Mouse (Mus musculus) liver, embryonic 14.5 days (tissue): ENCODE results near the gene Gm37240. TPM values are rescaled to one million over a fixed set of nuclear protein-coding genes. Genes with fewer than 3 reads are reported as not detected.

ENCODE experiments used
- ATAC-seq: fragments of 200-750 bp; cut with Nextera tagmentation; 2 replicates; pipeline ENCODE4 v1.8.0; 2017; ENCODE audit warnings: moderate number of reproducible peaks, mild to moderate bottlenecking, moderate library complexity; ENCODE audit not compliant: insufficient read depth
- DNase-seq, 3 experiments: peaks; one replicate each; pipeline ENCODE4 v3.0.0-alpha.2; 2012 to 2013; ENCODE audit warnings: low read depth in 3 of 3, low spot score in 3 of 3
- H3K27ac ChIP-seq: fragments of 300-500 bp; sonication (generic); 2 replicates; pipeline ENCODE4 v1.5.1; 2014; ENCODE audit warnings: moderate library complexity, mild to moderate bottlenecking, control low read depth, inconsistent platforms
- H3K27me3 ChIP-seq: fragments of 300-500 bp; sonication (generic); 2 replicates; pipeline ENCODE4 v1.6.1; 2014; ENCODE audit warnings: mild to moderate bottlenecking, low read length, moderate library complexity; ENCODE audit not compliant: control insufficient read depth, insufficient read depth
- H3K36me3 ChIP-seq: fragments of 300-500 bp; sonication (generic); replicated peaks from 2 replicates; pipeline ENCODE4 v1.6.1; 2014; ENCODE audit warnings: low read depth; ENCODE audit not compliant: control insufficient read depth, insufficient read depth
- H3K4me1 ChIP-seq, 2 experiments: fragments of 200-500 bp in 1 of 2; fragments of 300-500 bp in 1 of 2; sonication (generic) in 1 of 2; replicated peaks; 2 replicates each; pipeline ENCODE4 v1.6.1; 2012 to 2014; ENCODE audit warnings: antibody characterized with exemption in 1 of 2, inconsistent platforms in 1 of 2, low read length in 1 of 2; ENCODE audit not compliant: control insufficient read depth in 2 of 2, insufficient read depth in 2 of 2
- H3K4me2 ChIP-seq: fragments of 300-500 bp; sonication (generic); 2 replicates; pipeline ENCODE4 v1.6.1; 2014; ENCODE audit warnings: low read depth, mild to moderate bottlenecking, control low read depth, moderate library complexity
- H3K4me3 ChIP-seq, 2 experiments: fragments of 200-500 bp in 1 of 2; fragments of 300-500 bp in 1 of 2; sonication (generic) in 1 of 2; 2 replicates each; pipeline ENCODE4 v1.5.1; 2012 to 2014; ENCODE audit warnings: low read depth in 2 of 2, low read length in 2 of 2, mild to moderate bottlenecking in 2 of 2, control low read depth in 1 of 2, inconsistent platforms in 1 of 2, moderate library complexity in 1 of 2; ENCODE audit not compliant: insufficient read depth in 1 of 2
- H3K9ac ChIP-seq: fragments of 300-500 bp; sonication (generic); replicated peaks from 2 replicates; pipeline ENCODE4 v1.6.1; 2014; ENCODE audit warnings: mild to moderate bottlenecking, control low read depth, moderate library complexity
- H3K9me3 ChIP-seq: fragments of 300-500 bp; sonication (generic); 2 replicates; pipeline ENCODE4 v1.6.1; 2016; ENCODE audit warnings: low read length, mixed read lengths; ENCODE audit not compliant: control insufficient read depth
- CTCF ChIP-seq: IDR thresholded peaks from 2 replicates; pipeline ENCODE4 v1.5.1; 2016; ENCODE audit warnings: antibody characterized with exemption, low read depth, control low read depth
- EP300 ChIP-seq: IDR thresholded peaks from 2 replicates; pipeline ENCODE4 v1.6.1; 2016; ENCODE audit warnings: antibody characterized with exemption, low read depth
- WGBS: fragments of 180-500 bp; shearing (Covaris S2); extraction: QIAGEN DNeasy Blood & Tissue Kit; methylation state at CpG from one replicate; pipeline ENCODE4 v1.1.7; 2014; ENCODE audit not compliant: insufficient replicate concordance; 5-methylcytosine and 5-hydroxymethylcytosine counted together
- polyA plus RNA-seq, 2 experiments: library from polyadenylated mRNA; depleted of rRNA in 1 of 2; stranded (reverse) in 1 of 2; unstranded in 1 of 2; fragments of >200 nt; fragmentation: Nextera tagmentation in 1 of 2; extraction: Ambion mirVana in 1 of 2; gene quantifications; 2 replicates each; pipeline versions ENCODE4 v1.2.1 to v1.2.3; 2012 to 2014

Gene Gm37240
- polyA plus RNA-seq, 2 experiments, result 0.03 to 0.30 TPM

GRCm38 (mm10) chr3:84927901-84928300 lies 959.4 kb downstream of the Gm37240 start:
- H3K4me2 ChIP-seq, result no peak overlapping the region
- H3K4me3 ChIP-seq, result no peak overlapping the region
- H3K9me3 ChIP-seq, result no peaks in the 10 kb centered on the region
- H3K4me1 ChIP-seq, result 0 out of 4 replicates have a peak, but pooled peaks cover 0 to 2% of the 10 kb centered on the region in 2 experiments
- ATAC-seq (no peak), DNase-seq (no peak)
- no peak overlapping the region for H3K9ac ChIP-seq
- WGBS, result 86% methylated on average over 2 of the region's 2 CpGs
- no peaks in the 10 kb centered on the region for H3K36me3 ChIP-seq
- H3K27ac ChIP-seq, result no peak overlapping the region
- no peaks in the 10 kb centered on the region for H3K27me3 ChIP-seq
- TF ChIP-seq EP300 (no peak), CTCF (0 out of 2 replicates have a peak, but pooled peaks have one; percentile 23)

- Histone ChIP-seq H3K27me3 (no peaks in the 10 kb centered on the region), H3K36me3 (no peaks in the 10 kb centered on the region), H3K4me1 (0 out of 4 replicates have a peak, but pooled peaks cover 0 to 2% of the 10 kb centered on the region in 2 experiments), H3K9ac (no peak overlapping the region), H3K9me3 (no peaks in the 10 kb centered on the region), H3K27ac (no peak overlapping the region), H3K4me2 (no peak overlapping the region), H3K4me3 (no peak overlapping the region)
- no peak for ATAC-seq
- TF ChIP-seq EP300, result no peak
- TF ChIP-seq CTCF, result no peak
- no peak for DNase-seq
- WGBS, result 68% methylated on average over 8 of the region's 8 CpGs
Observed at GRCm38 (mm10) chr3:84927168-84927794, 960.0 kb downstream of the Gm37240 start.

- peaks cover 0 to 4% of the 10 kb centered on the region in 2 experiments; a peak in 1 of 4 replicates for H3K4me1 ChIP-seq
- H3K36me3 ChIP-seq, result no peaks in the 10 kb centered on the region
- no peak overlapping the region for H3K9ac ChIP-seq
- H3K4me3 ChIP-seq, result no peak overlapping the region
- TF ChIP-seq CTCF (no peak), EP300 (no peak)
- ATAC-seq (no peak), DNase-seq (no peak)
- WGBS, result 81% methylated on average over 5 of the region's 5 CpGs
- no peak overlapping the region for H3K4me2 ChIP-seq
- no peak overlapping the region for H3K27ac ChIP-seq
- no peaks in the 10 kb centered on the region for H3K27me3 ChIP-seq
- H3K9me3 ChIP-seq, result no peaks in the 10 kb centered on the region
Observed at GRCm38 (mm10) chr3:84926140-84926539, 961.2 kb downstream of the Gm37240 start.

DNA sequence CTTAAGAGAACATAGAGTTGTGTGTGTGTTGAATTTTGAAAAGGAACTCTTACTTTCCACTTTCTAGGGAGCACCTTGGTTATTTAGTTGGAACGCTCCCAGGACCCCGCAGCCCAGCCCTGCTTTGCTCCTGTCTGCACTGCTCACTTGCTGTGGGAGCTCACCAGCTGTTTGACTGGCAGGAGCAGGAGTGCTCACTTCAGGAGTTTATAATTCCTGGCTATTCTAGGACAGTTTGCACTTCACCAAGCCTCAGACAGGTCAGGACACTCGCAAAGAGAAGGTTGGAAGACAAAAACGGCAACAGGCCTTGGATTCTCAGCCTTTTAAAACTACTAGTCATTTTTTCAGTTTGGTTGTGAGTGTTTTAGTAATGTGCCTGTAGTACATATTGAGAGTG lies 962.1 kb downstream of the Gm37240 start:
- Histone ChIP-seq H3K9me3 (no peaks in the 10 kb centered on the region), H3K27ac (no peak overlapping the region), H3K4me3 (no peak overlapping the region), H3K9ac (no peak overlapping the region), H3K36me3 (no peaks in the 10 kb centered on the region), H3K4me1 (peaks cover 0 to 4% of the 10 kb centered on the region in 2 experiments; a peak in 1 of 4 replicates), H3K4me2 (no peak overlapping the region), H3K27me3 (no peaks in the 10 kb centered on the region)
- no peak for TF ChIP-seq EP300
- TF ChIP-seq CTCF, result no peak
- ATAC-seq (no peak), DNase-seq (no peak)
- 80% methylated on average over 4 of the region's 4 CpGs for WGBS

- H3K36me3 ChIP-seq, result no peaks in the 10 kb centered on the region
- H3K27me3 ChIP-seq, result no peaks in the 10 kb centered on the region
- DNase-seq, result no peak
- H3K9ac ChIP-seq, result no peak overlapping the region
- no peak overlapping the region for H3K27ac ChIP-seq
- TF ChIP-seq CTCF, result no peak
- no peaks in the 10 kb centered on the region for H3K9me3 ChIP-seq
- 71% methylated on average over 1 of the region's 1 CpGs for WGBS
- H3K4me2 ChIP-seq, result no peak overlapping the region
- peaks cover 0 to 4% of the 10 kb centered on the region in 2 experiments; a peak in 1 of 4 replicates for H3K4me1 ChIP-seq
- ATAC-seq, result no peak
- no peak overlapping the region for H3K4me3 ChIP-seq
Observed at GRCm38 (mm10) chr3:84923670-84924069, 963.6 kb downstream of the Gm37240 start.
